Mouse (Mus musculus): ENCODE results near the gene Arhgef33. TPM values are rescaled to one million over a fixed set of nuclear protein-coding genes. Genes with fewer than 3 reads are reported as not detected.
"Not testable (repeated sequence)": the region's sequence is repeated elsewhere in the genome, so short reads cannot be mapped to it uniquely, and the experiment has no call there.

The Arhgef33 gene
- 0.14 and 2.0 TPM in 2 replicates for polyA plus RNA-seq (2015; fragmentation: Nextera tagmentation; extraction: Ambion mirVana)

- H3K36me3 ChIP-seq (ENCODE audit: control insufficient read depth, insufficient read depth, low read length): no peaks in the 10 kb centered on the region
- no peak within 1 kb of the TSS for H3K4me2 ChIP-seq (ENCODE audit: low read depth, low read length)
- H3K4me3 ChIP-seq (replicated peaks; ENCODE audit: low read length): no peak within 1 kb of the TSS
- ATAC-seq (ENCODE audit: insufficient read depth, low FRiP score): no peak
- no peak within 1 kb of the TSS for H3K27ac ChIP-seq (ENCODE audit: low read length)
- H3K9me3 ChIP-seq (replicated peaks; ENCODE audit: control insufficient read depth, low read length): no peaks in the 10 kb centered on the region
- no peaks in the 10 kb centered on the region for H3K27me3 ChIP-seq (ENCODE audit: control insufficient read depth, insufficient read depth, low read length)
- H3K4me1 ChIP-seq (ENCODE audit: control insufficient read depth, insufficient read depth, low read length): no peaks in the 10 kb centered on the region
- H3K9ac ChIP-seq (ENCODE audit: low read length): no peak within 1 kb of the TSS
- WGBS: 93% methylated on average over 1 of the region's 1 CpGs
These were observed at the start of gene Arhgef33 for GRCm38 (mm10) chr17:80307251-80307650. Gene Arhgef33, plus strand, starts transcription at chr17:80307407.

GRCm38 (mm10) chr17:80267065-80267464 lies 40.1 kb upstream of the Arhgef33 start:
- ATAC-seq (ENCODE audit: insufficient read depth, low FRiP score): no peak
- 90% methylated on average over 4 of the region's 4 CpGs for WGBS
- no peak overlapping the region for H3K4me2 ChIP-seq (ENCODE audit: low read depth, low read length)
- no peak overlapping the region for H3K4me3 ChIP-seq (replicated peaks; ENCODE audit: low read length)
- H3K27ac ChIP-seq (ENCODE audit: low read length): no peak overlapping the region
- H3K27me3 ChIP-seq (ENCODE audit: control insufficient read depth, insufficient read depth, low read length): no peaks in the 10 kb centered on the region
- H3K9me3 ChIP-seq (replicated peaks; ENCODE audit: control insufficient read depth, low read length): no peaks in the 10 kb centered on the region
- H3K9ac ChIP-seq (ENCODE audit: low read length): no peak overlapping the region
- peaks cover 25% of the 10 kb centered on the region; the same call in 1 of the 2 replicates for H3K36me3 ChIP-seq (ENCODE audit: control insufficient read depth, insufficient read depth, low read length)
- H3K4me1 ChIP-seq (ENCODE audit: control insufficient read depth, insufficient read depth, low read length): no peaks in the 10 kb centered on the region

DNA sequence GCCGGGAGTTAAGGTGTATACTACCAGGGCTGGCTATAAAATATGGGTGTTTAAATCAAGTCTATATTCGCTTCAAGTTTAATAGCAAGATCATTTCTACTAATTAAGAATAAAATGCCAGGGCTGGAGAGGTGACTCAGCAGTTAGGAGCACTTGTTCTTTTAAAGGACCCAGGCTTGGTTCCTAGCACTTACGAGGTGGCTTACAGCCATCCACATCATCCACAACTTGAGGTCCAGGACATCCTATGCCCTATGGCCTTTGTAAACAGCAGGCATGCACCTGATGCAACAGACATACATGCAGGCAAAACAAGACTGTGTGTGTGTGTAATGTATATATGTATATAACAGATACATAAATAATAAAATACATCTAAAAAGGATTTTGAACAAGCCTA lies 39.1 kb upstream of the Arhgef33 start:
- Histone ChIP-seq H3K9me3 (replicated peaks; ENCODE audit: control insufficient read depth, low read length) (no peaks in the 10 kb centered on the region), H3K27me3 (ENCODE audit: control insufficient read depth, insufficient read depth, low read length) (no peaks in the 10 kb centered on the region), H3K9ac (ENCODE audit: low read length) (no peak overlapping the region), H3K4me1 (ENCODE audit: control insufficient read depth, insufficient read depth, low read length) (no peaks in the 10 kb centered on the region), H3K27ac (ENCODE audit: low read length) (no peak overlapping the region), H3K4me3 (replicated peaks; ENCODE audit: low read length) (no peak overlapping the region), H3K4me2 (ENCODE audit: low read depth, low read length) (no peak overlapping the region), H3K36me3 (ENCODE audit: control insufficient read depth, insufficient read depth, low read length) (peaks cover 27% of the 10 kb centered on the region)
- no peak for ATAC-seq (ENCODE audit: insufficient read depth, low FRiP score)
- 96% methylated on average over 3 of the region's 3 CpGs for WGBS

- WGBS: 92% methylated on average over 7 of the region's 7 CpGs
- H3K27ac ChIP-seq (ENCODE audit: low read length); H3K4me1 ChIP-seq (ENCODE audit: control insufficient read depth, insufficient read depth, low read length); H3K9me3 ChIP-seq (replicated peaks; ENCODE audit: control insufficient read depth, low read length); H3K4me2 ChIP-seq (ENCODE audit: low read depth, low read length); ATAC-seq (ENCODE audit: insufficient read depth, low FRiP score); H3K4me3 ChIP-seq (replicated peaks; ENCODE audit: low read length); H3K9ac ChIP-seq (ENCODE audit: low read length); H3K27me3 ChIP-seq (ENCODE audit: control insufficient read depth, insufficient read depth, low read length): not testable (repeated sequence)
- H3K36me3 ChIP-seq (ENCODE audit: control insufficient read depth, insufficient read depth, low read length): peaks cover 28% of the 10 kb centered on the region
These were observed 36.6 kb upstream of the Arhgef33 start for GRCm38 (mm10) chr17:80270622-80271021.

- Histone ChIP-seq H3K9me3 (replicated peaks; ENCODE audit: control insufficient read depth, low read length) (no peaks in the 10 kb centered on the region), H3K4me2 (ENCODE audit: low read depth, low read length) (no peak overlapping the region), H3K4me3 (replicated peaks; ENCODE audit: low read length) (no peak overlapping the region), H3K4me1 (ENCODE audit: control insufficient read depth, insufficient read depth, low read length) (no peaks in the 10 kb centered on the region), H3K27me3 (ENCODE audit: control insufficient read depth, insufficient read depth, low read length) (no peaks in the 10 kb centered on the region), H3K27ac (ENCODE audit: low read length) (no peak overlapping the region), H3K9ac (ENCODE audit: low read length) (no peak overlapping the region), H3K36me3 (ENCODE audit: control insufficient read depth, insufficient read depth, low read length) (peaks cover 18% of the 10 kb centered on the region; the same call in 1 of the 2 replicates)
- 85% methylated on average over 4 of the region's 4 CpGs for WGBS
- ATAC-seq (ENCODE audit: insufficient read depth, low FRiP score): no peak
These were observed 29.0 kb upstream of the Arhgef33 start for GRCm38 (mm10) chr17:80278255-80278654.

DNA sequence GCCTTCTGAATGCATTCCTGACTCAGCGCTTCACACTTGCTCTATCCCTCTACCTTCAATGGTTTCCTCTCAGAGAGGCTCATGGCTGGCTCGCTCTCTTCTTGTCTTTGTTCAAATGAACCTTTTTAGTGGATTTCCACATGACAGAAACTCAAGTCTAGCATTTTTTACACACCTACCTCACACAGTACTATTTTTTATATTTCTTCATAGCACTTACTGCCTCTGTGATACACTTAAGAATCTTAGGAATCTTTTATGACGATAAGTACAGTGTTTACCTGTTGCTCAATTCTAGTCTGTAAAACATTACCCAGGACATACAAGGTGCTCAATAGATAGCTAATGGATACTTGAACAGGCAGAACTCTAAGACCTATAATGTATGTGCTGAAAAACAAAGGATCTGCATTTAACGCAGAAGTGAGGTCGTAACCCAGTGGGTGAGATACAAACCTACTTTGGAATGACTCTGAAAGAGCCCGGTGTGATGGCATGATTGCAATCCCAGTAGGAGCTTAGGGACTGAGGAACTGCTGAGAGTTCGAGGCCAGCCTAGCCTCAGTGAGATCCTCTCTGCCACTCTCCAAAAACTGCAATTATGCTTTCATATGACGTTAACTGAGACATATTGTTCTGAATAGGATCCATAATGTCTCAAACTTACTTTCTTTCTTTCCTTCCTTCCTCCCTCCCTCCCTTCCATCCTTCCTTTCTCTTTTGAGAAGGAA lies 27.7 kb upstream of the Arhgef33 start:
- no peak for ATAC-seq (ENCODE audit: insufficient read depth, low FRiP score)
- H3K27ac ChIP-seq (ENCODE audit: low read length): no peak overlapping the region
- H3K27me3 ChIP-seq (ENCODE audit: control insufficient read depth, insufficient read depth, low read length): no peaks in the 10 kb centered on the region
- WGBS: 92% methylated on average over 8 of the region's 8 CpGs
- no peak overlapping the region for H3K9ac ChIP-seq (ENCODE audit: low read length)
- H3K36me3 ChIP-seq (ENCODE audit: control insufficient read depth, insufficient read depth, low read length): peaks cover 12% of the 10 kb centered on the region; the same call in 1 of the 2 replicates
- H3K9me3 ChIP-seq (replicated peaks; ENCODE audit: control insufficient read depth, low read length): no peaks in the 10 kb centered on the region
- no peak overlapping the region for H3K4me3 ChIP-seq (replicated peaks; ENCODE audit: low read length)
- no peaks in the 10 kb centered on the region for H3K4me1 ChIP-seq (ENCODE audit: control insufficient read depth, insufficient read depth, low read length)
- H3K4me2 ChIP-seq (ENCODE audit: low read depth, low read length): no peak overlapping the region

GRCm38 (mm10) chr17:80284446-80284845 lies 22.8 kb upstream of the Arhgef33 start:
- WGBS: 75% methylated on average over 4 of the region's 4 CpGs
- Histone ChIP-seq H3K27me3 (ENCODE audit: control insufficient read depth, insufficient read depth, low read length) (no peaks in the 10 kb centered on the region), H3K9ac (ENCODE audit: low read length) (no peak overlapping the region), H3K4me2 (ENCODE audit: low read depth, low read length) (no peak overlapping the region), H3K4me1 (ENCODE audit: control insufficient read depth, insufficient read depth, low read length) (peaks cover 11% of the 10 kb centered on the region; the same call in 1 of the 2 replicates), H3K36me3 (ENCODE audit: control insufficient read depth, insufficient read depth, low read length) (0 out of 2 replicates have a peak, but pooled peaks cover 5% of the 10 kb centered on the region), H3K9me3 (replicated peaks; ENCODE audit: control insufficient read depth, low read length) (no peaks in the 10 kb centered on the region), H3K4me3 (replicated peaks; ENCODE audit: low read length) (no peak overlapping the region), H3K27ac (ENCODE audit: low read length) (no peak overlapping the region)
- ATAC-seq (ENCODE audit: insufficient read depth, low FRiP score): no peak

DNA sequence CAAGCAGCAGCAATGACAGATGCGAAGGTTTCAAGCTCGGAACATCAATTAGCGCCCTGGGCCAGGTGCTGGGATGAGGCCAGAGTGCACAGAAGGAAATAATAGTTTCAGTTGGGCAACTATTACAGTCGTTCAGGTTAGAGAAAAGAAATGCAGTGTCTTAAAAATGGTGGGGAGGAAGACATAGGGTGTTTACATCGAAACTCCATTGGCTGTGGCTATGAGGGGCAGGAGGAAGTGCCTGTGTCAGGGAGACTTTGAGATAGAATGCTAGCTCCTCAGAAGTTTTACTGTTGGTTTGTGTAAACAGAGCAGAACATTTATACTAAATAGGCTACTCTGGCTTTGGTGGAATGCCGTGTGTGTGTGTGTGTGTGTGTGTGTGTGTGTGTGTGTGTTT lies 19.2 kb upstream of the Arhgef33 start:
- WGBS: 66% methylated on average over 6 of the region's 6 CpGs
- H3K9me3 ChIP-seq (replicated peaks; ENCODE audit: control insufficient read depth, low read length): no peaks in the 10 kb centered on the region
- H3K27me3 ChIP-seq (ENCODE audit: control insufficient read depth, insufficient read depth, low read length): no peaks in the 10 kb centered on the region
- no peak for ATAC-seq (ENCODE audit: insufficient read depth, low FRiP score)
- H3K27ac ChIP-seq (ENCODE audit: low read length): no peak overlapping the region
- no peaks in the 10 kb centered on the region for H3K36me3 ChIP-seq (ENCODE audit: control insufficient read depth, insufficient read depth, low read length)
- no peak overlapping the region for H3K4me2 ChIP-seq (ENCODE audit: low read depth, low read length)
- peaks cover 11% of the 10 kb centered on the region; the same call in 1 of the 2 replicates for H3K4me1 ChIP-seq (ENCODE audit: control insufficient read depth, insufficient read depth, low read length)
- no peak overlapping the region for H3K4me3 ChIP-seq (replicated peaks; ENCODE audit: low read length)
- H3K9ac ChIP-seq (ENCODE audit: low read length): no peak overlapping the region

DNA sequence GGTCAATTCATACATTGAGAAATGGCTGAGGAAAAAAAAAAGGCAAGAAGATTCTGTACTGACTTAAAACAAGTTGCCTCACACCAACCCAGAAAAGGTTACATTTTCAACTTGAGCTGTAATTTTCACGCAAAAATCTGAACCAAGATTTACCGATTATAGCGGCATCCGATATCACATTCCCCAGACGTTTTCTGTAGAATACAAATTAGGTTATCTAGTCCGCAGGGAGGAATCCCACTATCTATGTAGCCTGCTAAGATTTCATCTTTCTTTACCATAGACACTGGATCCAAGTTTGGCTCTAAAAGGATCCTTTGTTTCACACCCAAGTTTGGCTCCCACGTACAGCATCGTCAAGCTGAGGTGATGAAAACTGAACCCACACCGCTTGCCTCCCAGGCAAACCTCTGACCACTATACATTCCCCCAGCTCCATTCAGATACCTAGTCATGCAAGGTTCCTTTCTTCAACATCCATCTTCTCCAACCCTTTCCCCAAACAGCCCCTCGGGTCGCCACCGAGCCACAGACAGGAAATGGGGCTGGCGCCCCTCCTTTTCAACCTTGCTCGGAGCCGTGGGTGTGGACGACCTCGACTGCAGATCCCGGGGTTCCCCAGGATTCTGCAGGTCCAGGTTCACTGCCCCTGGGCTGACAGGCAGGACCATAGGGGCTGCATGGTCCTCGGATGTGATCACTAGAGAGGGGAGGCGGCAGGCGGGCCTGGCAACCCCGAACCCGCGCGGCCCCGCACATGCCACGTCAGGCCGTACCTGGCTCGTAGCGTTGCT lies 17.7 kb upstream of the Arhgef33 start:
- Histone ChIP-seq H3K9ac (ENCODE audit: low read length) (peak overlapping the region; percentile 96), H3K4me3 (replicated peaks; ENCODE audit: low read length) (peak overlapping the region; percentile 98), H3K4me1 (ENCODE audit: control insufficient read depth, insufficient read depth, low read length) (peaks cover 11% of the 10 kb centered on the region; the same call in 1 of the 2 replicates), H3K36me3 (ENCODE audit: control insufficient read depth, insufficient read depth, low read length) (no peaks in the 10 kb centered on the region), H3K27ac (ENCODE audit: low read length) (peak overlapping the region; percentile 77), H3K9me3 (replicated peaks; ENCODE audit: control insufficient read depth, low read length) (no peaks in the 10 kb centered on the region), H3K4me2 (ENCODE audit: low read depth, low read length) (peak overlapping the region; percentile 76), H3K27me3 (ENCODE audit: control insufficient read depth, insufficient read depth, low read length) (no peaks in the 10 kb centered on the region)
- under 1% methylated on average over 30 of the region's 30 CpGs for WGBS
- ATAC-seq (ENCODE audit: insufficient read depth, low FRiP score): no peak

All from stomach, embryonic 16.5 days (tissue).